Comparison of ENCODE assay signal across 24 mouse cellular contexts in genomic region chr13:48734985-48735384, GRCm38 (mm10).
"Had no signal": no experiment of that assay in that cellular context is flagged by ENCODE, and none has a peak within 500 bp of the region (broad histone marks: within the 10 kb centered on the region; RNA-seq: fewer than 3 reads in every experiment).

No protein-coding gene starts in this region.

- H3K4me3 ChIP-seq: kidney, embryonic 15.5 days; limb, embryonic 12.5 days; limb, embryonic 15.5 days; megakaryocyte, embryonic 14.5 days; midbrain, embryonic 10.5 days; midbrain, embryonic 13.5 days; myocyte; neural tube, embryonic 13.5 days; stomach, embryonic 15.5 days had no signal

- H3K9ac ChIP-seq: kidney, embryonic 15.5 days; limb, embryonic 12.5 days; limb, embryonic 15.5 days; liver, embryonic 14.5 days; liver, postnatal 0 days; lung, embryonic 14.5 days; midbrain, embryonic 13.5 days; neural tube, embryonic 13.5 days; stomach, embryonic 15.5 days had no signal

- H3K4me2 ChIP-seq: kidney, embryonic 15.5 days; limb, embryonic 12.5 days; limb, embryonic 15.5 days; liver, embryonic 11.5 days; lung, embryonic 14.5 days; midbrain, embryonic 13.5 days; neural tube, embryonic 13.5 days; stomach, embryonic 15.5 days had no signal

- H3K9me3 ChIP-seq: kidney, embryonic 15.5 days; limb, embryonic 12.5 days; limb, embryonic 15.5 days; megakaryocyte, embryonic 14.5 days; midbrain, embryonic 10.5 days; midbrain, embryonic 13.5 days; neural tube, embryonic 13.5 days; stomach, embryonic 15.5 days had no signal

- H3K36me3 ChIP-seq: kidney, embryonic 15.5 days; limb, embryonic 12.5 days; limb, embryonic 15.5 days; midbrain, embryonic 10.5 days; midbrain, embryonic 13.5 days; neural tube, embryonic 13.5 days; stomach, embryonic 15.5 days had no signal

- ATAC-seq: liver, postnatal 0 days; lung, postnatal 0 days; midbrain, embryonic 13.5 days; midbrain, embryonic 16.5 days had no signal

- DNase-seq: kidney, adult 8-10 months; kidney, postnatal 14 days; kidney, postnatal 4 days; left cerebral cortex, postnatal 4 days; liver, postnatal 0 days; lung, embryonic 14.5 days; retina, postnatal 1 day; right cerebral cortex, postnatal 25 days; spleen, adult 18-20 months; thymus, postnatal 36 days had no signal

- H3K27ac ChIP-seq: kidney, embryonic 15.5 days; limb, embryonic 12.5 days; limb, embryonic 15.5 days; liver, embryonic 14.5 days; macrophage; midbrain, embryonic 10.5 days; midbrain, embryonic 13.5 days; neural tube, embryonic 13.5 days; stomach, embryonic 15.5 days had no signal
